Mouse (Mus musculus) brown adipose tissue, adult 24 weeks (tissue): ENCODE data around the gene Disp1. TPM values are rescaled to one million over a fixed set of nuclear protein-coding genes. Genes with fewer than 3 reads are reported as not detected.

ENCODE experiments used
- H3K27ac ChIP-seq: fragments of 200-500 bp; replicated peaks from 2 replicates; pipeline ENCODE4 v1.5.1; 2012; ENCODE audit warnings: low read depth, mild to moderate bottlenecking, low read length
- H3K4me1 ChIP-seq: fragments of 200-500 bp; 2 replicates; pipeline ENCODE4 v1.6.1; 2012; ENCODE audit warnings: low read length, mixed read lengths; ENCODE audit not compliant: control insufficient read depth, insufficient read depth, insufficient read length
- H3K4me3 ChIP-seq: fragments of 200-500 bp; 2 replicates; pipeline ENCODE4 v1.5.1; 2012; ENCODE audit warnings: low read depth, mild to moderate bottlenecking, low read length, moderate library complexity; ENCODE audit not compliant: insufficient read depth
- polyA plus RNA-seq: library from polyadenylated mRNA; stranded (reverse); fragments of >200 nt; gene quantifications from 2 replicates; pipeline ENCODE4 v1.2.4, GENCODE M21; 2012; ENCODE audit not compliant: missing spikeins, insufficient read depth, insufficient read length

Gene Disp1
- polyA plus RNA-seq, 1 experiment = 8.8 TPM

DNA sequence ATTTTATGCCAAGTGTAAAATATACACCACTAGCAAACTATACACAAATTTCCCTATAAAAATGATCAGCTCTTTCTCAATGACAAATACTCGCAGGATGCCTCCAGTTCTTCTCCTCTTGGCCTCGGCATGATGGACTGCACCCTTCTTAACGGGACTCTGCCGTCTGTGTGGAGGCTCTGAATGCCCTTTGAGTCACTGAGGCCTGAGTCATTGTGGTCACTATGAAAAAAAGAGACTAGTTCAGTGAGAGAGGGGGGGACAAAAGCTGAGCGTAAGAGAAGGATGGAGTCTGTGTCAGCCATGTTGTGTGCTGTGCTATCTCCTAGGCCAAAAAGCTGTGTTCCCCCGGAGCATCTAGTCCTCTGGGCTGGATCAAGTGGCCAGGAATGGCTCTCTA, 2.3 kb downstream of the Disp1 start:
- H3K4me3 ChIP-seq = no peak overlapping the region
- peaks cover 4% of the 10 kb centered on the region; the same call in 1 of the 2 replicates for H3K4me1 ChIP-seq
- no peak overlapping the region for H3K27ac ChIP-seq

DNA sequence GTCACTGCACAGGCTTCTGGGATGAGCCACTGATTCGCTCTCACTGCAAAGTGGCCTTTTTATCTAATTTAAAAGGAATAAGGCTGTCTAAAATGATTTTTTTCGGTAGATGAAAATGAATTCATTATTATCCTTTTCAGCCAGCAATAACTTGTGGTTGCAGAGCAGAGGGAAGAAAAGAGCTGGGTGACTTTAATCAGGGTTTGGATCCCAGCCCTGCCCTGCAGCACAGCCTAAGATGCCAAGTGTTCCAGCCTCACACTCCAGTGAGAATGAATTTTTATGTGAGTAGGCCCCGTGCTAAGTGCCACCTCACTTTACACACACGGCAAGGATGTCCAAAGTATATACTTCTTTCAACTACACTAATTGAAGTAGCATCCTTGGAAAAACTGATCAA, 4.6 kb downstream of the Disp1 start:
- Histone ChIP-seq H3K4me1 (peaks cover 4% of the 10 kb centered on the region; the same call in 1 of the 2 replicates), H3K4me3 (no peak overlapping the region), H3K27ac (no peak overlapping the region)

DNA sequence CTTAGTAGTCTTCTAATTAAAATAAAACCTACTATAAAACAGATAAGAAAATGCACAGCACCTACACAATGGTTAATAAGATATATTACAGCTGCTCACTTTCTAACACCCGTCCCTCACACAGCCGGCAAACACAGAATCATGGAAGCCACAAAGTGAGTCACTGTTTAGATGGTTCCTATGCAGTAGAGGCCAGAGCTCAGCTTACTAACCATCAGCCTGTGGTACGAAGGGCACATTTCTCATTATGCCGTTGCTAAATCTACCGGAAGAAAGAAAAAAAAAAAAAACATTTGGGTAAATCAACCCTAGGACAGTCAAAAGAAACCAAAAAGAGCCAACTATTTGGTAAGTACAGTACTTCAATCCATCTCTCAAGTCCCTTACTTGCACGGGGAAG, 5.6 kb downstream of the Disp1 start:
- Histone ChIP-seq H3K27ac (no peak overlapping the region), H3K4me1 (peaks cover 2% of the 10 kb centered on the region; the same call in 1 of the 2 replicates), H3K4me3 (no peak overlapping the region)

DNA sequence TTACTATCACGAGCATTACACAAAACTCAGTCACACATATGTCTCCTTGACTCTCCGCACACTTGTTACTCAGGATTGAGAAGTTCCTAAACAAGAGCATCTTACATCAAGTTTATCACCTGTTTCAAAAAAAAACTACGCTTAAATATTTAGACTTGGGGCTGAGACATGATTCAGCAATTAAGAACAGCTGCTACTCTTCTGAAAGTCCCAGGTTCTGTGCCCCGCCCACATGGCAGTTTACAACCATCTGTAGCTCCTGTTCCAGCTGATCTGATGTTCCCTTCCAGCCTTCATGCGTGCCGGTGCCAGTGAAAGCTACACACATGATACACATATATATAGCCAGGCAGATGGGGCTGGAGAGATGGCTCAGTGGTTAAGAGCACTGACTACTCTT, 7.5 kb downstream of the Disp1 start:
- Histone ChIP-seq H3K4me1 (no peaks in the 10 kb centered on the region), H3K27ac (no peak overlapping the region), H3K4me3 (no peak overlapping the region)

DNA sequence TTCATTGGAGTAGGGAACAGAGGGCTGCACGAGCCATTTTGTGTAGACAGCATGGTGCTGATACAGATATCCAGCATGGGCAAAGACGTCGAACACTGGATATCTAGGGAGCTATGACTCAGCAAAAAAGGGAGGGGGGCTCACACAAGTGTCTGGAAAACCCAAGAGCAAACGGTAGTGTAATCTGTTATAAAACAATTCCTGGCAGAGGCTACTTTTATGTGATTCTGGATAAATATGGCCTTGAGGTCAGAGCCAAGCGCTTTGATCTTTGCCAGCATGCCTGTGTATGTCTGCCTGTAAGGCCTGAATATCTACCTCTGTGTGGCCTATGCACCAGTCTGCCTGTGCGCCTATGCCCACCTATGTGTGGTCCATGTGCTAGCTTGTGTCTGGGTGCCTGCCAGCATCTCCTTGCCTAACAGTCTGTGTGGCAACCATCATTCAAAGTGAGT, 8.5 kb downstream of the Disp1 start:
- Histone ChIP-seq H3K27ac (no peak overlapping the region), H3K4me1 (no peaks in the 10 kb centered on the region), H3K4me3 (no peak overlapping the region)

DNA sequence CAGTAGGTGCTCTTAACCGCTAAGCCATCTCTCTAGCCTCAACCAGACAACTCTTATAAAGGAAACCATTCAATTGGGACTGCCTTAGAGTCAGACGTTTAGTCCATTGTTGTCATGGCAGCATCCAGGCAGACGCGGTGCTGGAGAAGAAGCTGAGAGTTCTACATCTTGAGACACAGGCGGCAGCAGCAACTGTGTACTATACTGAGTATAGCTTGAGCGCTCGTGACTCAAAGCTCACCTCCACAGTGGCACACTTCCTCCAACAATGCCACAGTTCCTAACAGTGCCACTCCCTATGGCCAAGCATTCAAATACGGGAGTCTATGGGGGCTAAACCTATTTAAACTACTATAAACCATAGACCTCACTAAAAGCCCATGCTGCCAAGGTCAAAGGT, 11.2 kb downstream of the Disp1 start:
- Histone ChIP-seq H3K4me3 (no peak overlapping the region), H3K27ac (no peak overlapping the region), H3K4me1 (no peaks in the 10 kb centered on the region)

DNA sequence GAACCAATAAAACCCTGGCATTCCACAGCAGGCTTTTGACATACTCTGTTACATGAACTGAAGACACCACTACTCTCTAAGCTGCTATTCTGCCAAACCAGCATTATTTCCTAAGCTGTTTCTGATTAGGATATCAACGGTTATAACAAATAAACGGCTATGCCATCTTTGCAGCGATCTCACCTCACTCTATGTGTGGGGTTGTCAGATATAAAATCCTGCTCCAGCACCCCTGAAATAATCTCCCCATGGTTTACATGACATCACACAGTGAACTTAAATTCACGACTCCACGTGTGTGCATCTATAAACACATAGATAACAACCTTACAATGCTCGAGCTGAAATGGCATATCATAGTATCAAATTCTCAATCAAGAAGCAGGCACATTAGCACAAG, 13.7 kb downstream of the Disp1 start:
- H3K4me3 ChIP-seq = no peak overlapping the region
- no peak overlapping the region for H3K27ac ChIP-seq
- H3K4me1 ChIP-seq = no peaks in the 10 kb centered on the region

DNA sequence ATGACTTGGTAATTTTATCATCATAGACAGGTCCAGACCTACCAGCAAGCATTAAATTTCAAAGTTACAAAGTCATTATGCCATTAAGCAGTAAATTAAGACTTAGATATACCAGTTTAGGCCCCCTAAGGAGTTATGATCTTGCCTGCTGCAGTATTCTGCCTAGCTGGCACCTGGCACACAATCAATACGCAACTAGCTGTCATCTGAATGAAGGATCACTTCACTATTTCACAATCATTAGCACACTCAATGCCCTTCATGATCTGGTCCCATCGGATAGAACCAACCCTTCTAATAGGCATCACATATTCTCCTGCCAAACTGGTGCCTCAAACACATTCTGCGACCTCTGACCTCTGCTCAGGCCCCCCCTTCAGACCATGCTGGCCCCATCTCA, 14.2 kb downstream of the Disp1 start:
- Histone ChIP-seq H3K27ac (no peak overlapping the region), H3K4me3 (no peak overlapping the region), H3K4me1 (no peaks in the 10 kb centered on the region)

DNA sequence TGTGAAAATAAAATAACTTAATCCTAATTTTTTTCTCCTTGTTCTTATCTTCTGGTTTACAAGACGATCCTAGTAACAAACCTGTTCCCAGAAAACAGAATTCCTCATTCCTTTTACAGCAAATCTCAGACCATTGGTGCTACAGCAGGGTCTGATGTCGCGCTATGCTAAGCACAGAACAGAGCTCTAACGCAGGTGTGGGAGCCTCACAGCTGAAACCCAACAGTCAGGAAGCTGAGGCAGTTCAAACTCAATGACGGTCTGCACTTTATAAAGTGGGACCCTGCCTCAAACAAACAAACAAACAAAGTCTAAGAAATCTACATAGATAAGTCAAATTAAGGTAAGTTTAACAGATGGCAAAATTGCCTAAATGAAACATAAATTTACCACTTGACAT, 20.4 kb downstream of the Disp1 start:
- Histone ChIP-seq H3K27ac (no peak overlapping the region), H3K4me3 (no peak overlapping the region), H3K4me1 (no peaks in the 10 kb centered on the region)

DNA sequence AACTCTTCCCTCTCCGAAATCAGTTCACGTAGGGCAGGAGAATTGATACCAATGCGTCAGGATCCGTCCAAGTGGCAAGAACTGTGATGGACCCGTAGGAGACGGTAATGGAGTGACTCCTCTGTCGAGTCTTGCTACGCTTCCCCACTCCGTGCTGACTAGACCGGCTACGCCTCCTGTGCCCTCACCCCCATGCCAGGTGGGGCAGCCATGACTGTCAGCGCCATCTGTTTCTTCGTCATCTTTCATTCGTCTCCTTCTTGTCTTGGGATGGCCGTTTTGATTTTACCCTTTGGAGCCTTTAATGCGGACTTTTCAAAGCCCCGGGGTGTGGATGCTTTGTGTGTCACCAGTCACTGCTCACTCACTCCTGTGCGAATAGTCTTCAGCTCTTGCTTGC, 26.6 kb downstream of the Disp1 start:
- Histone ChIP-seq H3K27ac (no peak overlapping the region), H3K4me3 (no peak overlapping the region), H3K4me1 (no peaks in the 10 kb centered on the region)

DNA sequence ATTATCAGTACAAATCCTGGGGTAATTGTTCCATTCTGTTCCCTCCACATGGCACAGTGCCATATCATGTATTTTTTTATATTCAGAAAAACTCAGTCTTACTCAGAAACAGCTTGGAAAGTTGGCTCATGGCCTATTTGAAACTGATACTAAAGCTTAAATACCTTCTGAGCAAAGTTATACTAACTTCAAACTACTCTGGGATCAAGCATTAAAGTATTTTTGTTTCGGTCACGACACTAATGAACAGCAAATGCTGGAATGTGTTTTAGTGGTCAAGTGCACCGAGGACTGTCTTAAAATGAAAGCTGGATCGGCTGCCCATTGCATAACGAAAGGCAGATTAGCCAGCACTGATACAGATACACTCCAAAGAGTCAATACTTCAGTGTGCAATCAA, 27.2 kb downstream of the Disp1 start:
- no peak overlapping the region for H3K4me3 ChIP-seq
- H3K27ac ChIP-seq = no peak overlapping the region
- no peaks in the 10 kb centered on the region for H3K4me1 ChIP-seq

DNA sequence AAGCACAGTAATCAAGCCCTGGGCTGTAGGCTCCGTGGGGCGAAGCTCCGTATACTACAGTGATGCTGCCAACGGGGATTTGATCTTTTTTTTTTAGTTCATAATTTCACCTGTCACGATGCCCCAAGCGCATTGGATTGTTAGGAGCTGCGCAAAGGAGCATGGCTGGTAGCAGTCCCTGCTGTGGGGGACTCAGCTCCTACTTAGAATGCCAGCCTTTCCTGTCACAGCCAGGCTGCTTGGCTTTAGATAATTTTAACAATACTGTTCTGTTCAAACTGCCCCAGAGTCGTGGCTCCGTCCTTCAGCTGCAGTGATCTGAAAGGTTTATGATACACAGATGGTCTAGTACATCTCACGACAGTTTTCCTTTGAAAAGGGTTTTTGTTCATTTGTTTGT, 29.9 kb downstream of the Disp1 start:
- peaks cover 3% of the 10 kb centered on the region; the same call in 1 of the 2 replicates for H3K4me1 ChIP-seq

DNA sequence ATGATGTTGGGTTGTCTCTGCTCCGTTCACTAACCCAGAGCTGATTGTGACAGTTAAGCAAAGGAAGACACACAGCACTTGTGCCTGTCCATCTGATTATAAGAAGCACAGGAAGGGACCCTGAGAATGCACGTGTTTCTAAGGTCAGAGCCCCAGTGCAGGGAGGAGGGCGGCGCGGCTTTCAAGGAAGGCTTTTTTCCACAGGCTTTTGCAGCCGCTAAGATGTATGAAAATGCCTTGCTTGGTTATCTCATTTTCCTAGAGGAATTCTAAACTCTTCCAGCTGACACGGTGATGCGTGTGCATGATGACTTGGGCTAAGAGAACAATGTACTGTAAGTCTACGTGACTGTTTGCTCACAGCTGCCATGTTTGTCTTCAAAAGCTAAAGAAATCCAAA, 30.9 kb downstream of the Disp1 start:
- Histone ChIP-seq H3K27ac (no peak overlapping the region), H3K4me1 (peaks cover 3% of the 10 kb centered on the region; the same call in 1 of the 2 replicates), H3K4me3 (no peak overlapping the region)

More for the DNA sequence above, 29.9 kb downstream of the Disp1 start:
- H3K27ac ChIP-seq = no peak overlapping the region
- H3K4me3 ChIP-seq = no peak overlapping the region

DNA sequence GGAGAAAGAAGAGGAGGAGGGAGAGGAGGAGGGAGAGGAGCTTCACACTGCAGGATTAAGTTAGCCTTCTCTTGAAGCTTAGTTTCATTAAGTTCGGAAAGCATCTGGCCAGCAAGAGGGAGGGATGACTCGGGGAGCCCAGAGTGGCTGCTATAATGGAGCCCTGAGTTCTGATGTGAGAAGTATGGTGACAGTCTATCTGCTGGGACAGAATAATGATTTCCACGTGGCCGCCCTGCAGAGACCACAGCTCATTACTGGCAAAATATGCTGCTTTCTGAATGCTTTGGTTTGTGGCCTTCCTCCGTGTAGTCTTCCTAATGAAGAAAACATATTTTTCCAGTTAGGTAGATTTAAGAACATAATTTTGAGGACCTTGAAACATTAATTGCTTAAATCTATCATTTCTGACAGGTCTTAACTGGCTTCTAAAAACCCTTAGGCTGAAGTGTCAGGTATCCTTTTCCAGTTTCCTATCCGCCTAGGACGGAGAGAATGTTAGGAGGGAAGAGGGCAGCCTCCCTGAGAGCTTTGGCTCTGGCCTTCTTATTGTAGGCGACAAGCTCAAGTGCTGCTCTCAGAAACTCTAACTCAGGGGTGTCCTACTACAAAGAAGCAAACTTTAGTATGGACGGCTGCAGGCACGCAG, 32.2 kb downstream of the Disp1 start:
- H3K4me1 ChIP-seq = peaks cover 3% of the 10 kb centered on the region; the same call in 1 of the 2 replicates
- no peak overlapping the region for H3K27ac ChIP-seq
- no peak overlapping the region for H3K4me3 ChIP-seq

DNA sequence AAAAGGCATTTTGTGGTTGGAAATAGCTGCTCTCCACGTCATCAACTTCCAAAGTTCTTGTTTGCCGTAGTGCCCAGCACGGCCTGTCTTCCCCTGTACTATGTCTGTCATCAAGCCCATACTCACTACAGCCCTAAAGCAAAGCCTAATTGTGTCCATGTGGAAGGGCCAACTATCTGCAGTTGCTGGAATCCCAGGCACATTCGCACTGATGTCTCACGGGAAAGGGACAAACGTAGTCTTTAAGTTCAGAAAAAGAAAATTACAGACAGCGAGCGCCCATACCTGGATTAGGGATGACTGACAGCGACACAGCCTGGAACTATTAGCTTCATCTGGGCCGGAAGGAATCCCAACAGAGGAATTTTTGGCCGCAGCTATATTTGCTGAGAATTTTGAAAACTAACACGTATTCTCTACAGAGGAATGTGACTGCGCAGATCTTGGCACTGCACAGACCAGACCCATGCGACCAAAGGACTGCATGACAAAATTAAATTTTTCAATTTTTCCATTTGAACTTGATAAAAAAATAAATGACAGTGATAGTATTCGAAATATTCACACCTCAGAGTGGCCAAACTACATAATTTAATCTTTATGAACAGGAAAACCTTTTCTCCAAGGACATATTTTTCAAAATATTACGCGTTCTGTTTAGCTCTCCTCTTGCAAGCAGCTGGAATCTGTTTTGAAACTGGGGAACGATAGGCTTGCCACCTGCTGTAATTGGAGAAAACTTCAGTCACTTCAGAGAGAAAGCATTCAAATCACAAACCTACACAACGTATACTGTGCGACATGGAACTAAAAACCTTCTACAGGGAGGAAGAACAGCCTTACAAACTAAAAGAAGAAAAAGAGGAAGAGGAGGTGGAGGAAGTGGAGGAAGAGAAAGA, 33.0 kb downstream of the Disp1 start:
- peak overlapping the region; percentile 31; the same call in 1 of the 2 replicates for H3K27ac ChIP-seq
- no peak overlapping the region for H3K4me3 ChIP-seq
- peaks cover 3% of the 10 kb centered on the region; the same call in 1 of the 2 replicates for H3K4me1 ChIP-seq
